Mouse (Mus musculus): ENCODE data around the gene Cav1. TPM values are rescaled to one million over a fixed set of nuclear protein-coding genes. Genes with fewer than 3 reads are reported as not detected.

The Cav1 gene
- 124 TPM for polyA plus RNA-seq (2015; fragmentation: Illumina TruSeq; extraction: RNeasy Lipid Tissue Mini Kit (QIAGEN cat#74804); ENCODE audit: insufficient read depth, low read depth, low replicate concordance)

DNA sequence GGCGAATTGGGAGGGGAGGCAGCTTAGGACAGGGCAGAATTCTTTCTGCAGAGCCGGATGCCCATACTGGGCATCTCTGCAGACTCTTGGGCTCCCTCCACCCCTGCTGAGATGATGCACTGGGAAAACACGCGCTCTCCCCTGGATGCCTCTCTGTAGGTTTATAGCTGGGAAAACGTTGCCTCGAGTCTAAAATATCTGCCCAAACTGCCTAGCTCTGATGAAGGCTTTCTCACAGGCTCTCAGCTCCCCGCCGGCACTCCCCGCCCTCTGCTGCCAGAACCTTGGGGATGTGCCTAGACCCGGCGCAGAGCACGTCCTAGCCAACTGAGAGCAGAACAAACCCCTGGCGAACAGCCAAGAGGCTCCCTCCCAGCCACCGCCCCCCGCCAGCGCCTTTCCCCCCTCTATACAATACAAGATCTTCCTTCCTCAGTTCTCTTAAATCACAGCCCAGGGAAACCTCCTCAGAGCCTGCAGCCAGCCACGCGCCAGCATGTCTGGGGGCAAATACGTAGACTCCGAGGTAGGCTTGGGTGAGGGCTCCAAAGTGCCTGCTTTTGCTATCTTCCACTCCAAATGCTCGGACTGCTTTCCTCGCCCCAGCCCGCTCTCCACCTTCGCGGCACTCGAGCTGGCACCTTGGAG, at the start of gene Cav1:
Gene Cav1, plus strand, starts transcription at position 382 of the 648 bp plus-strand sequence.

DNA sequence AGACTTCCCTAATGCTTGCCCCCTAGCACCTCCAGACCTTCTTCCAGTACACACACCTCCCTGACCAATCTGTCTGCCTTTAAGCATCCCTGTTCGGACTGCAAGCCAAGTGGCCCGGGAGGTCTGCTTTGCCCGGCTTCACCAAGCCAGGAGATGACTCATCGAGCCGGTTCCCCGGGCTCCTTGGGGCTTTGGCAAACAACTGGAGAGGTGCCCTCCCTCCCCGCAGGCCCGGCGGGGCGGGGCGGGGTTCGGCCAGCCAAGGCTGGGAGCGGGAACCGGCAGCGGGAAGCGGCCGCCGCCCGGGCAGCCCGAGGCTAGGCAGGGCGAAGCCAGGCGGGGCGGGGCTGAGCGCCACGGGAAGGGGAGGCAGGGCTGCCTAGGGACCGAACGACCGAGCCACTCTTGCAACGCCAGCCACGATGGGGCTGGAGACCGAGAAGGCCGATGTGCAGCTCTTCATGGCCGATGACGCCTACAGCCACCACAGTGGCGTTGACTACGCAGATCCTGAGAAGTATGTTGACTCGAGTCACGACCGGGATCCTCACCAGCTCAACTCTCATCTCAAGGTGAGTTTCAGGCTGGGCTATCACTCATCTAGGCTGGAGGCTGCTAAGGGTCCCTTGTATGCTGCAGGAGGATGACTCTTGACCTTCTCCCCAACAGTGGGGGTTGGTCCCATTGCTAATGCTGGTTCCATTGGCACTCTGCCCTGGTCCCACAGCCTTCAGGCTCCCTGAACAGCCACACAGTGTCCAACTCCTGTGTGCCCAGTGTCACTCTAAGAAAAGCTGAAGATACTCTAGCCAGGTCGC, 25.0 kb upstream of the Cav1 start, which contains the start of gene Cav2:
Gene Cav2, plus strand, starts transcription at position 247 of the 818 bp plus-strand sequence.

Other genes with a start within 250 kb of the Cav1 start
- 6.7 TPM for gene Tes, start 241.2 kb upstream of the Cav1 start, polyA plus RNA-seq (2015; fragmentation: Illumina TruSeq; extraction: RNeasy Lipid Tissue Mini Kit (QIAGEN cat#74804); ENCODE audit: insufficient read depth, low read depth, low replicate concordance)
- 12.4 TPM for gene Cav2, start 25.1 kb upstream of the Cav1 start, polyA plus RNA-seq (2015; fragmentation: Illumina TruSeq; extraction: RNeasy Lipid Tissue Mini Kit (QIAGEN cat#74804); ENCODE audit: insufficient read depth, low read depth, low replicate concordance)
- gene Met, start 157.5 kb downstream of the Cav1 start, polyA plus RNA-seq (2015; fragmentation: Illumina TruSeq; extraction: RNeasy Lipid Tissue Mini Kit (QIAGEN cat#74804); ENCODE audit: insufficient read depth, low read depth, low replicate concordance) = 3.7 TPM

Measured in pancreas, adult 10 weeks (tissue).